Mouse (Mus musculus) neural tube, embryonic 12.5 days (tissue): Measurements from ENCODE around the gene Nin. TPM values are rescaled to one million over a fixed set of nuclear protein-coding genes. Genes with fewer than 3 reads are reported as not detected.
"Not testable (repeated sequence)": the region's sequence is repeated elsewhere in the genome, so short reads cannot be mapped to it uniquely, and the experiment has no call there.

Experiments
- ATAC-seq: fragments of 200-750 bp; cut with Nextera tagmentation; 2 replicates; pipeline ENCODE4 v1.8.0; 2017; ENCODE audit warnings: low read depth, mild to moderate bottlenecking, moderate TSS enrichment, moderate library complexity; ENCODE audit not compliant: low FRiP score
- H3K27ac ChIP-seq: fragments of 300-500 bp; sonication (generic); 2 replicates; pipeline ENCODE4 v1.5.1; 2016
- H3K27me3 ChIP-seq: fragments of 300-500 bp; sonication (generic); replicated peaks from 2 replicates; pipeline ENCODE4 v1.6.1; 2016; ENCODE audit warnings: mild to moderate bottlenecking
- H3K36me3 ChIP-seq: fragments of 300-500 bp; sonication (generic); 2 replicates; pipeline ENCODE4 v1.6.1; 2016; ENCODE audit warnings: mild to moderate bottlenecking
- H3K4me1 ChIP-seq: fragments of 300-500 bp; sonication (generic); 2 replicates; pipeline ENCODE4 v1.6.1; 2016
- H3K4me2 ChIP-seq: fragments of 300-500 bp; sonication (generic); replicated peaks from 2 replicates; pipeline ENCODE4 v1.6.1; 2016; ENCODE audit warnings: mild to moderate bottlenecking
- H3K4me3 ChIP-seq: fragments of 300-500 bp; sonication (generic); 2 replicates; pipeline ENCODE4 v1.5.1; 2016
- H3K9ac ChIP-seq: fragments of 300-500 bp; sonication (generic); 2 replicates; pipeline ENCODE4 v1.6.1; 2016; ENCODE audit warnings: mild to moderate bottlenecking
- H3K9me3 ChIP-seq: fragments of 300-500 bp; sonication (generic); 2 replicates; pipeline ENCODE4 v1.6.1; 2016; ENCODE audit warnings: mild to moderate bottlenecking
- WGBS: fragments of 180-500 bp; shearing (Covaris S2); methylation state at CpG from one replicate; pipeline ENCODE4 v1.1.7; 2016; 5-methylcytosine and 5-hydroxymethylcytosine counted together
- polyA plus RNA-seq: library from polyadenylated mRNA; unstranded; fragments of >200 nt; fragmentation: Nextera tagmentation; extraction: Ambion mirVana; gene quantifications from 2 replicates; pipeline ENCODE4 v1.2.1, GENCODE M21; 2016

The Nin gene
- polyA plus RNA-seq = 18.9 and 19.3 TPM in 2 replicates

GRCm38 (mm10) chr12:70113351-70113750 is at the start of gene Nin:
Nin (minus strand) TSS chr12:70113717.
- 61% methylated on average over 11 of the region's 11 CpGs for WGBS
- H3K4me3 ChIP-seq = no peak within 1 kb of the TSS
- H3K36me3 ChIP-seq = no peaks in the 10 kb centered on the region
- peaks cover 29% of the 10 kb centered on the region for H3K4me1 ChIP-seq
- no peaks in the 10 kb centered on the region for H3K27me3 ChIP-seq
- ATAC-seq = no peak
- no peak within 1 kb of the TSS for H3K9ac ChIP-seq
- no peak within 1 kb of the TSS for H3K4me2 ChIP-seq
- no peaks in the 10 kb centered on the region for H3K9me3 ChIP-seq
- H3K27ac ChIP-seq = no peak within 1 kb of the TSS

- no peak for ATAC-seq
- Histone ChIP-seq H3K4me2 (no peak overlapping the region), H3K4me3 (no peak overlapping the region)
Measured at GRCm38 (mm10) chr12:70161057-70161456, 47.5 kb upstream of the Nin start.

GRCm38 (mm10) chr12:70157292-70158066 is 44.0 kb upstream of the Nin start:
- Histone ChIP-seq H3K4me3 (no peak overlapping the region), H3K9me3 (no peaks in the 10 kb centered on the region), H3K9ac (no peak overlapping the region), H3K27ac (no peak overlapping the region), H3K4me1 (no peaks in the 10 kb centered on the region), H3K36me3 (no peaks in the 10 kb centered on the region), H3K4me2 (no peak overlapping the region), H3K27me3 (no peaks in the 10 kb centered on the region)
- ATAC-seq = no peak
- WGBS = 51% methylated on average over 5 of the region's 5 CpGs

More at GRCm38 (mm10) chr12:70161057-70161456, 47.5 kb upstream of the Nin start:
- 78% methylated on average over 5 of the region's 5 CpGs for WGBS
- Histone ChIP-seq H3K36me3 (no peaks in the 10 kb centered on the region), H3K27ac (no peak overlapping the region), H3K9me3 (no peaks in the 10 kb centered on the region), H3K9ac (no peak overlapping the region), H3K4me1 (no peaks in the 10 kb centered on the region), H3K27me3 (no peaks in the 10 kb centered on the region)

- Histone ChIP-seq H3K9me3 (no peaks in the 10 kb centered on the region), H3K27ac (no peak overlapping the region), H3K4me2 (no peak overlapping the region), H3K4me3 (no peak overlapping the region), H3K27me3 (no peaks in the 10 kb centered on the region), H3K36me3 (no peaks in the 10 kb centered on the region), H3K9ac (no peak overlapping the region), H3K4me1 (no peaks in the 10 kb centered on the region)
- WGBS = 67% methylated on average over 6 of the region's 6 CpGs
- no peak for ATAC-seq
Measured at GRCm38 (mm10) chr12:70156222-70156621, 42.7 kb upstream of the Nin start.

GRCm38 (mm10) chr12:70153842-70154241 is 40.3 kb upstream of the Nin start, which contains the start of gene Abhd12b:
Abhd12b (plus strand) TSS chr12:70154142.
- whole genome bisulfite sequencing = 48% methylated on average over 3 of the region's 3 CpGs
- Histone ChIP-seq H3K9ac (no peak within 1 kb of the TSS), H3K4me3 (no peak within 1 kb of the TSS), H3K27me3 (no peaks in the 10 kb centered on the region), H3K4me1 (peaks cover 1% of the 10 kb centered on the region; the same call in 1 of the 2 replicates), H3K9me3 (no peaks in the 10 kb centered on the region), H3K4me2 (no peak within 1 kb of the TSS), H3K27ac (no peak within 1 kb of the TSS), H3K36me3 (no peaks in the 10 kb centered on the region)
- ATAC-seq = no peak

- no peak overlapping the region for H3K4me3 ChIP-seq
- 14% methylated on average over 11 of the region's 11 CpGs for WGBS
- H3K36me3 ChIP-seq = no peaks in the 10 kb centered on the region
- peaks cover 9% of the 10 kb centered on the region for H3K4me1 ChIP-seq
- H3K27ac ChIP-seq = no peak overlapping the region
- H3K4me2 ChIP-seq = peak overlapping the region; percentile 46
- H3K9me3 ChIP-seq = no peaks in the 10 kb centered on the region
- ATAC-seq = no peak
- no peak overlapping the region for H3K9ac ChIP-seq
- no peaks in the 10 kb centered on the region for H3K27me3 ChIP-seq
Measured at GRCm38 (mm10) chr12:70148631-70149265, 35.2 kb upstream of the Nin start.

- no peak overlapping the region for H3K4me3 ChIP-seq
- no peak overlapping the region for H3K9ac ChIP-seq
- 9% methylated on average over 13 of the region's 13 CpGs for WGBS
- H3K4me2 ChIP-seq = peak overlapping the region; percentile 46
- H3K27ac ChIP-seq = no peak overlapping the region
- no peaks in the 10 kb centered on the region for H3K9me3 ChIP-seq
- ATAC-seq = no peak
- H3K4me1 ChIP-seq = peaks cover 9% of the 10 kb centered on the region
- no peaks in the 10 kb centered on the region for H3K36me3 ChIP-seq
- H3K27me3 ChIP-seq = no peaks in the 10 kb centered on the region
Measured at GRCm38 (mm10) chr12:70147986-70148630, 34.6 kb upstream of the Nin start.

- no peaks in the 10 kb centered on the region for H3K9me3 ChIP-seq
- no peaks in the 10 kb centered on the region for H3K27me3 ChIP-seq
- no peak for ATAC-seq
- H3K4me3 ChIP-seq = no peak overlapping the region
- H3K4me2 ChIP-seq = no peak overlapping the region
- no peak overlapping the region for H3K27ac ChIP-seq
- no peaks in the 10 kb centered on the region for H3K36me3 ChIP-seq
- H3K9ac ChIP-seq = no peak overlapping the region
- peaks cover 9% of the 10 kb centered on the region for H3K4me1 ChIP-seq
- WGBS = 87% methylated on average over 6 of the region's 6 CpGs
Measured at GRCm38 (mm10) chr12:70145586-70145985, 32.1 kb upstream of the Nin start.

GRCm38 (mm10) chr12:70144637-70145448 is 31.3 kb upstream of the Nin start:
- H3K9ac ChIP-seq = no peak overlapping the region
- no peaks in the 10 kb centered on the region for H3K36me3 ChIP-seq
- ATAC-seq = peak; percentile 46
- 46% methylated on average over 20 of the region's 20 CpGs for WGBS
- H3K27me3 ChIP-seq = no peaks in the 10 kb centered on the region
- H3K27ac ChIP-seq = no peak overlapping the region
- H3K4me2 ChIP-seq = no peak overlapping the region
- H3K4me3 ChIP-seq = no peak overlapping the region
- H3K4me1 ChIP-seq = peaks cover 9% of the 10 kb centered on the region
- H3K9me3 ChIP-seq = no peaks in the 10 kb centered on the region

- not testable (repeated sequence) for H3K27me3 ChIP-seq, H3K4me2 ChIP-seq, H3K9ac ChIP-seq, H3K36me3 ChIP-seq, H3K4me3 ChIP-seq, H3K4me1 ChIP-seq, H3K9me3 ChIP-seq
- ATAC-seq = peak; percentile 49
- peak overlapping the region; percentile 39; the same call in 1 of the 2 replicates for H3K27ac ChIP-seq
- WGBS = 4% methylated on average over 3 of the region's 3 CpGs
Measured at GRCm38 (mm10) chr12:70144106-70144587, 30.6 kb upstream of the Nin start.

- 92% methylated on average over 5 of the region's 5 CpGs for WGBS
Measured at GRCm38 (mm10) chr12:70140993-70141576, 27.6 kb upstream of the Nin start.

More at GRCm38 (mm10) chr12:70140993-70141576, 27.6 kb upstream of the Nin start:
- H3K27ac ChIP-seq = no peak overlapping the region
- no peaks in the 10 kb centered on the region for H3K36me3 ChIP-seq
- no peaks in the 10 kb centered on the region for H3K27me3 ChIP-seq
- ATAC-seq = no peak
- H3K4me1 ChIP-seq = peaks cover 7% of the 10 kb centered on the region; the same call in 1 of the 2 replicates
- no peaks in the 10 kb centered on the region for H3K9me3 ChIP-seq
- no peak overlapping the region for H3K4me3 ChIP-seq
- no peak overlapping the region for H3K4me2 ChIP-seq
- no peak overlapping the region for H3K9ac ChIP-seq
